Mouse (Mus musculus): ENCODE data around the gene Tgfbr3l.
"Not testable (repeated sequence)": the region's sequence is repeated elsewhere in the genome, so short reads cannot be mapped to it uniquely, and the experiment has no call there.

Gene Tgfbr3l

DNA sequence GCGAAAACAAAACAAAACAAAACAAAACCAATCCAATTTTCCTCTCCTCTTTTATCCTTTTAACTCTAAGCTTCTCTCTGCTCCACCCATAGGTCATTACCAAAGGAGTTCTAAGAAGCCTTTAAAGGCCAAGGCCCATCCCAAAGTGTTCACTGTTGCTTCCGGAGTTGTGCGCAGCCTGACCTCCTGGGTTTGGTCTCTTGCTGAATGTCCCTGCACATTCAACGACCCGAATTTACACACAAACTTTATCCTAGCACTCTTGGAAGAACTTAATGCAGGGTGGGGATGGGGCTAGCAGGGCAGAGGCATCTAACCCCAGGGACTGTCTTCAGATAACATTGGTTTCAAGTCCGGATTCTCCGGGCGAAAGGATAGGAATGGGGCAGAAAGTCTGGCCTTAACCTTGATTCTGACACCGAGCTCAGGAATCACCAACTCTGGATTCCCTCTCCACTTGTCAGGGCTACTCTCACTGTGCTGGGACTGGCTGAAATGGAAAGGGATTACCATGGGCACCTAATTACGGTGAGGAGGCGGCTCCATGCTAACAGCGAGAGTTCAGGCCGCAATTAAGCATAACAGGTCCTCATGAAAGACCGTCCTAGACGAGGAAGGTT, 10.1 kb upstream of the Tgfbr3l start:
- DNase-seq (ENCODE audit: low spot score in 2 of 2): peak in 1 of 2 experiments; percentile 27

DNA sequence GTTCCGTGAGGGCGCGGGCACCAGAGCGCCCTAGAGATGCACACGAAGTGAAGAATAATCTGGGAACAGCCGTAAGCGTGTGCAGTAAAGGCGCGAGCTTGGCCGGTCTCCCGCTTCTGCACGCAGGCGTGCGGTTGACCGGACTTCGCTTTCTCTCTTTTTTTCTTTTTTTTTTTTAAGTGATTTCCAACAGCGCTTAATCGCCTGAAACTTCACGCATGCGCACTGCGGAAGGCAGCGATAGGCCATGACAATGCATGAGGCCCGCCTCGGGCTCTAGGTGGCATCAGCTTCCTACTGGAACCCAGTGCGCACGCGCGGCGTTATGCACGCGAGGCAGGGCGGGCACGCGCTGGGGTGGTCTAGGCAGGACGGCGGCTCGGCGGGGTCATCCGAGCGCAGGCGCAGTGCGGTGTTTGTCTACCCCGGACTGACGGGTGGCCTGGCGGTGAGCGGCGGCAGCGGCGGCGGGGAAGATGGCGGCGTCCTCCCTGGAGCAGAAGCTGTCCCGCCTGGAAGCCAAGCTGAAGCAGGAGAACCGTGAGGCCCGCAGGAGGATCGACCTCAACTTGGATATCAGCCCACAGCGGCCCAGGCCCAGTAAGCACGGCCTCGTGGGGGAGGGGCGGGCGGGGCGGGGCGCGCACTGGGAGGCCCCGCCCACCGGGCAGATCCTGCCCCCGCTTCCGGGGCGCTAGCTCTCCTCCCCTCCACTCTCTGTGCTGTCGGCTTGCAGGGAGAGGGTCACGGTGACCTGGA, 9.4 kb upstream of the Tgfbr3l start, which contains the start of the genes Map2k7 and Gm49320:
TSS of gene Map2k7 (plus strand) at position 307 of the 759 bp plus-strand sequence.
TSS of gene Gm49320 (plus strand) at position 432 of the 759 bp plus-strand sequence.
- DNase-seq (ENCODE audit: low spot score in 2 of 2): peak; percentile 100

DNA sequence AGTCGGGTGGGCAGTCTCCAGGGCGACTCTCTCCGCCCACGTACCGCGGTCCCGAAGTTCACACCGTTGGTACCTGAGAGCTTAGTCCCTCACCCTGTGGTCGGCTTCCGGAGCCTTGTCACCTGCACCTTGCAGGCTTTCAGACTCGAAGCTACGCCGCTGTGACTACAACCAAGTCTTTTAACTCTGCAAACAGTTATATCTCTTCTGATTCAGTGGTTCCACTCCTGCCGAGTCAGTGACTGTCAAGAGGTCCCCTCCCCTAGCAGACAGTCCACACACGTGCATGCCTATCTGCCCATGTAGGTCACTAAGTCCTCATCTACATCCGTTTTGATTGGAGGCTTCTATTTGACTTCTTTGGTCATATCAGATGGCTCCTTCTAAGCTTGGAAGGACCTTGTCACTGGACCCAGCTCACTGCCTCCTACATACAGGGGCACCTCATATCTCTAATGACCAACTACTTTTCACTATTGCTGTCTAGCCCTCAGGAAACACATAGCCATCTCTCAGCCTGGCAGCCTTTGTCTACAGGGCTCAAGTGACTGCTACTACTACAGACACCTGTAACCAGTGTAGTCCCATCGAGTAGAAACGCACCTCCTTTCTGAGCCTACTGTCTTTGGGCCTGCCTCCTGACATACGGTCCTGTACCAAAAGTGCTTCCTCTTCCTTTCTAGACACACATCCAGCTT, 8.7 kb upstream of the Tgfbr3l start:
- DNase-seq (ENCODE audit: low spot score in 2 of 2): peak in 1 of 2 experiments; percentile 30

- no peak for DNase-seq (ENCODE audit: low spot score in 2 of 2)
These were observed 3.0 kb upstream of the Tgfbr3l start for GRCm38 (mm10) chr8:4245061-4245460.

DNA sequence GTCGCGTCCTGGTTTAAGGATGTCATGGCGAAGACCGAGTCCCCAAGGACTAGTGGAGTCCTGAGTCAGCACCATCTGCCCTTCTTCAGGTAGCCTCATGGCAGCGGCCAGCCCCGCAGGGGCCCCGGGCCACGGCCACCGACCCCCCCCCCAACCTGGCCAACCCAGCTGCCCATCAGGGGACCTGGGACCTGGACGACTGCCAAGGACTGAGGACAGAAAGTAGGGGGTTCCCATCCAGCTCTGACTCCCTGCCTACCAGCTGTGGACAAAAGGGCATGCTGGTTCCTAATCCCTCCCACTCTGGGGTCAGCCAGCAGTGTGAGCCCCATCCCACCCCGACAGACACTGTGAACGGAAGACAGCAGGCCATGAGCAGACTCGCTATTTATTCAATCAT, 2.3 kb upstream of the Tgfbr3l start:
- peak in 1 of 2 experiments; percentile 37 for DNase-seq (ENCODE audit: low spot score in 2 of 2)

DNA sequence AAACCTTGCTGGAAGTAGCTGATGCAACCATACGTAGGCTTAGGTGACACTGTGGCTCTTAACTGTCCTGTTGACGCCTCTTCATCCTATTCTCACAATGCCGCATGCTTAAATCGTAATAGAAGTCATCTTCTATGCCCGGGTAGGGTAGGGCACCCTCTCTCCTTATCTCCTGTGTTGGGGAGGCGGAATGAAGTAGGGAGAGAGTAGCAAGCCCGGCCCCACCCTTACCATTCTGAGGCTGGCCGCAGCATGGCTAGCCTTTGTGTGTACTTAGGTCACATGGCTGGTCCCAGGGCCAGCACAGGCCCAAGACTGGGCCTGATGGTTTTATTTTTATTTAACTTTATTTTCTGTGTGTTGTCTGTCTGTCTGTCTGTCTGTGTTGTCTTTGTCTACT, 773 bp upstream of the Tgfbr3l start:
- DNase-seq (ENCODE audit: low spot score in 2 of 2): no peak

GRCm38 (mm10) chr8:4249213-4249612, 1.2 kb downstream of the Tgfbr3l start:
- no peak for DNase-seq (ENCODE audit: low spot score in 2 of 2)

DNA sequence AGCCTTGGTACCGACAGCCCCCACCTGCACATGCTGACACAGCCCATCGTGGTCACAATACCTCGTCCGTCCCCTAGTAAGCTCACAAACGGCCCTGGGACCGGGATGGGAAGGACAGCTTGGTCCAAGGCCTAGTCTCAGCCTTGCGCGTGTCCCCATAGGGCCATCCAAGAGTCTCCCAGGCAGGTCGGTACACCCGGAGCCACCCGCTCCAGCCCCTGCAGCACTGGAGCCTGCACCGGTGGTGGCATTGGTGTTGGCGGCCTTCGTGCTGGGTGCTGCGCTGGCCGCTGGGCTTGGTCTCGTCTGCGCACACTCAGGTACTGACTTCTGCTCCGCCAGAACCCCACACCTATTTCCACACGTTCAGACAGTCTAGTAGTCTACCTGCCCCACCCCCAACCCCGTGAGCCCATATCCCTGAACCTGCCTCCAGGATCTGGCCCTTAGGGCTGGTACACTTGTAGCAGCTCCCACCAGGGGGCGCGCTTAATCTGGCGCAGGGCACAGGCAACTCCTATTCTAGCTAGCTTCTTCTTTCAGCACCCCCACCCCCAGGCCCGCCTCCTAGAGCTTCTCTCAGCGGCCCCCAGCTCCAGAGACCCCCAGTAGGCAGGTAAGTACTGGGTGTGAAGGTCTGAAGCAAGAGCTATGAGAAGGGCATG, 2.4 kb downstream of the Tgfbr3l start:
- DNase-seq (ENCODE audit: low spot score in 2 of 2): peak; percentile 88 to 90

GRCm38 (mm10) chr8:4252116-4252760, 4.2 kb downstream of the Tgfbr3l start:
- DNase-seq (ENCODE audit: low spot score in 2 of 2): no peak

- DNase-seq (ENCODE audit: low spot score in 2 of 2): peak; percentile 97
These were observed 5.2 kb downstream of the Tgfbr3l start, which contains the start of gene Snapc2 for GRCm38 (mm10) chr8:4252934-4253841. Gene Snapc2 (plus strand): TSS chr8:4253080.

DNA sequence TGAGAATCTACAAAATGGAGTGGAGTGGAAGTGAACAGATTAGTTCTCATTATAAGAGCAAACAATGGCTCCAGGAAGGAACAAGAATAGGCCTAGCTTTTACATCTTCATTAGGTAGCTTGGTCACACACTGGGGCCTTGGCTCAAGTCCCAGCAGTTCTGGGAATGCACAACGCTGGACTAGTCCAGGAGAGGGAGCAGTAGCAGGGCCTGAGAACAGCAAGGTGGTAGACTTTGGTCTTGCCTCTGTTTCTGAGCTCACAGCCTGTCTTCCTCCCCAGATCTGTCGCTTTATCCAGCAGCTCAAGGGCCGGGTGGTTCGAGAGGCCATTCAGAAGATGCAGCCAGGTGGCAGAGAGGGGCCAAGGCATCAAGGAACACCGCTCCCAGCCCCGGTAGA, 6.0 kb downstream of the Tgfbr3l start:
- DNase-seq (ENCODE audit: low spot score in 2 of 2): peak; percentile 89 to 90

DNA sequence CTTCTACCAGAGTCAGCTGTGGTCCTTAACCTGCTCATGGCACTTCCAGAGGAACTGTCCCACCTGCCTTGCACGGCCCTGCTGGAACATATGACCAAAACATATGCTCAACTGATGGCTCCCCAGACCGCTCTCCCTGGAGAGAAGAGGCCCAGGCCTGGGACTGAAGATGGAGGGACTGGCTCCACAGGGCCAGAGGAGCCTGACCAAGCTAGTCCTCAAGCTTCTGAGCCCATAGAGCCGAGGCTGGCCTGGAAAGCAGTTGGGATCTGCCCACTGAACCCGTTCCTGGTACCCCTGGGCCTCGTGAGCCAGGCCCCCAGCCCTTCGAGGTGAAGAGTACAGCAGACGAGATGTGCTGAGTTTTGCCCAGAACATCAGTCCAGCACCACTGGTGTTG, 7.5 kb downstream of the Tgfbr3l start:
- not testable (repeated sequence) for DNase-seq (ENCODE audit: low spot score in 2 of 2)

DNA sequence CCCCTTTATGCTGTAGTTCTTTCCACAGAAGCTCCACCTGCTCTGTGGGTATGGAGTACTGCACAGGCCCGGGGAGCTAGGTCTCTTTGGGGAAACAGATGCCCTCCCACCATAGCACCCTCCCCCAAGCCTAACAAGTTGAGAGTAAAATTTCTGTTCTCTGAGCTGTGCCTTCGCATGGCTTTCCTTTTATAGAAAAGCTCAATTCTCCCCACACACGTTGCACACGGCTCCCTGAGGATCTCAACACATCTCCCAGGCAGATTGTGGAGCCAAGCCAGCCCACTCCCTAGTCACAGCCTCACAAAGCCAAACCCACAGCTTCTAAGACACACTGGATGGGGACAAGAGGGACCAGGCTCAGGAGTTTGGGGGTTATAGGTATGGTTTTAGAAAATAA, 8.9 kb downstream of the Tgfbr3l start:
- DNase-seq (ENCODE audit: low spot score in 2 of 2): peak; percentile 93 to 95

GRCm38 (mm10) chr8:4257350-4257749, 9.3 kb downstream of the Tgfbr3l start:
- no peak for DNase-seq (ENCODE audit: low spot score in 2 of 2)

DNA sequence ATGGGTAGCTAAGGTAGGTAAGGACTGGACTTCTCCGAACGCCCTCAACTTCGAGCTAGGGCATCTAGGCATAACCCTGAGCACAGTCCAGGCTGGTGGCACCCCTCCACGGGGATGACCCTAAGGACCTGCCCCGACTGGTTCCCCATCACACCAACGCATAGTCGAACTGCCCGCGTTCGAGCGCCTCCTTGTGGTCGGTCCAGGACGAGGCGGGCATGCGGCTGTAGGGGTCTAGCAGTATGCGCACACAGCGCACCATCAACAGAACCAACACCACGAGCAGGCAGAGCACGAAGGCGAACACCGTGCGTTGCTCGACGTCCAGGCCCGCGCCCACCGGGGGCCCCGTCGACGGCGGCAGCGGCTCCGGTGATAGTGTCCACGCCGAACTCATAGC, 10.2 kb downstream of the Tgfbr3l start:
- DNase-seq (ENCODE audit: low spot score in 2 of 2): peak; percentile 91 to 92

- peak in 1 of 2 experiments; percentile 81 for DNase-seq (ENCODE audit: low spot score in 2 of 2)
These were observed 10.7 kb downstream of the Tgfbr3l start for GRCm38 (mm10) chr8:4258678-4259077.

DNA sequence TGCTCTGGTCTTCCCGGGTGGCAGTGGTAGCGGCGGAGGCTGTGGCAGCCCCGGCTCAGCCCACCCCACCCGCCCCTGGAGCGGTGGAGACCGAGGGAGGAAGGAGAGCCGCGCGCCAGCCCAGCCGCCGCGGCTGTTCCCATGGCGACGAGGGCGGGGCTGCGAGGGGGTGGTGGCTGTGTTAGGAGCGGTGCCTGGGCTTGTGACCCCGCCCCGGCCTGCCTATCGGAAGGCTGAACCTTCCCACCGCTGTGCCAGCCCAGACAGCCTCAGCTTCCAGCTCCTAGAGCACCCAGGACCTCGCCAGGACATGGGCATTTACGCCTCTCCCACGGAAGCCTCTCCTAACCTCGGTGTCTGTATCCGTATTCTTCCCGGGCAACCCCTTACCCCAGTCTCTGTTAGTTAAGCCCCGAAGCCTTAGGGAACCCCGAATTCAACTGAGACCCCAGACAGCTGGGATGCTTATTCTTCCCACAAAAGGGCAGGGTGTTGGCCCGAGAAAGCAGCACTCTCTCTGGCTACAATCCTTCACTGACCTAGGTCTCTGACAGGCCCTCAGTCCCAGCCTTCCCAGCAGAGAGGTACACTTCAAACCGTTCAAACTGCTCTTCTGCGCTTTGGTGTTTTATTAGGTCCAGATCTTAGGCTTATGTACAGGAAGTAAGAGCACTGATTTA, 11.3 kb downstream of the Tgfbr3l start, which contains the start of gene Ctxn1:
TSS of gene Ctxn1 (minus strand) at position 150 of the 680 bp plus-strand sequence.
- peak; percentile 96 to 97 for DNase-seq (ENCODE audit: low spot score in 2 of 2)

DNA sequence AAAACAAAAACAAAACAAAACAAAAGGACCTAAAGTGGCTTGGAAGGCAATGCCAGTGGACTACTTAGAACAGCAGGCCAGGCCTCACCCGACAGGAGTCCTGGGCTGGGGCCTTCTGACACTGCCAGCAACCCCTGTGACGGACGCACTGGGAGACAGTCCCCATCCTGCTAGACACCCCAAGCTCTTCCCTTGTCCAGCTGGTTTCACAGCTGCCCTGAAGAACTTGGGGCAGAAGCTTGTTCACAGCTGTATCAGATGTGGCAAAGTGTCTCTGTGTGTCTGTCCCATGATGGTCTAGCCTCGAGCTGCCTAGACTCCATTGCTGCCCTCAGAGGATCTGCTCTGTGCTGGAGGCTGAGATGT, 11.8 kb downstream of the Tgfbr3l start:
- DNase-seq (ENCODE audit: low spot score in 2 of 2): no peak

- DNase-seq (ENCODE audit: low spot score in 2 of 2): peak in 1 of 2 experiments; percentile 56
These were observed 15.2 kb downstream of the Tgfbr3l start for GRCm38 (mm10) chr8:4263105-4263791.
